Mouse (Mus musculus) adrenal gland, postnatal 25 days (tissue): Measurements from ENCODE around the gene F10. TPM values are rescaled to one million over a fixed set of nuclear protein-coding genes. Genes with fewer than 3 reads are reported as not detected.

Experiments
- DNase-seq: peaks from one replicate; pipeline ENCODE4 v3.0.0; 2021; ENCODE audit warnings: mixed read lengths
- long read RNA-seq: library from polyadenylated mRNA; stranded (forward); transcript quantifications from one replicate; pipeline ENCODE4 v2.0.0, GENCODE M21; 2021
- total RNA-seq: library from RNA; stranded (reverse); gene quantifications from 2 replicates; pipeline ENCODE4 v1.2.3, GENCODE M21; 2021

Gene F10
- 0.43 and 4.4 TPM in 2 replicates for total RNA-seq
- long read RNA-seq, partial matches to known transcripts = 317 of 333 reads
- long read RNA-seq, other reads (novel, unspliced or antisense) = 7 of 333 reads

DNA sequence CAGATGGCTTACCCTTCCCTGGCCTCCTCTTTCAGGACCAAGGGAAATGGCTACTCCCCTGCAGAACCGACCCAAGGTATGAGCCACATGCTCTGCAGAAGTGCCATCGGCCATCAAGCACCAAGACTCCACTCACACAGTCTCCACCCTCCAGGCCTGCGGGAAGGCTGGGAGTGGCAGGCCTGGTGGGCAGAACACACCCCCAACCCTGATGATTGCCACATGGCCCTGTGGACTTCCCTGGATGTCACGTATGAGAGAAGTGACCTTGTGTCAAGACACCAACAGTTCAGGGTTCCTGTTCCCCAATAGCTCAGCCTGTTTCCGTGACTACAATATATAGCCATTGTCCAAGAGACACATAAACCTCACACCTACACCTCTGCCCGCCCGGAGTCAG lies at the start of gene F10:
F10 (plus strand) TSS at position 294 of the 400 bp plus-strand sequence.
- DNase-seq = no peak

DNA sequence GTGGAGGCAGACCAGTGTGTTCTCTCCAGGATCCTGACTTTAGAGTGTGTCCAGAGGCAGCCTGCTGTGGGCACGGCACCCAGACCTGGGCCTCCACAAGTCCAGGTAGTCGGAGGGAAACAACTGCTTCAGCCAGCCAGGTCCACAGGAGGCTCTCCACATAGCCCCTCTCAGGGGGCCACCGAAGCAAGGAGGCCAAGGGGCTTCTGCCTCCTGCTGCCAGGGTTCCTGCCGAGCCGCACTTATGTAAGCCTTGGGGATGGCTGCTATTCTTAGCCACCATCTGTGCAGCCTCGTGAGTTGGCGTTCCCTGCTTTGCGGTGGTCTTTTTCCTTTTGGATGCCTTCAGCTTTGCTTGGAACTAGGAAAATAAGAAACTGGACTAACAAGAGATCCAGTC lies 49.5 kb upstream of the F10 start:
- DNase-seq = no peak

DNA sequence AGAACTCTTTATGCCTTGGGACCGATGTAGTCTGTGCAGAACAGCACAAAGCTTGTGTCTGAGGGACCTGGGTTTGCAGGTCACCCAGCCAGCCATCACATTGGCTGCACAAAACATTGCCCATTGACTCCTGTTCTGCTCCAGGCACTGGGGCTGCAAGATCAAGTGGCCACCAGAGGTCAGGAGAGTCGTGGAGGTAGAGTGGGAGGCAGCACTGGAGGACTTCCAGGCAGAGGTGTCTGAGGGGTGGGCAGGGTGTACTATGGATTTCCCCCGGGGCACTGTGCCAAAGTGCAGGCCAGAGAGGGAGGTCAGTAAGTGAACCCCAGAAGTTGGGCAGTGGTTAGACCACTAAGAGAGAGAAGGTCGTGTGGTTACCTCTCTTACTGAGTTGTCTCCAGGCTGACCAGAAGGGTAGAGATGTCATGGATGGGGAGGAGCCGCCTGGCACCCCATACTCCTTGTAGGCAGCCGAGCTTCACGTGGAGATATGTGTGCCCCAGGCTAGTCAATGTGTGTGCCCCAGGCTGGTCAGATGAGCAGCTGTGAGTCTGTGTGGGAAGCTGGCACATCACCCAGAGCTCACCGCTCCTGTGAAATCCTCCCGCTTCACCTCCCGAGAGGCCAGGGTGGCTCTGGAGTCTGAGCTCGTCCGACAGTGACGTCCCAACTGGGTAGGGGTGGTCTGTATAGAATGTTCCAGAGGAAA lies 48.2 kb upstream of the F10 start:
- no peak for DNase-seq

DNA sequence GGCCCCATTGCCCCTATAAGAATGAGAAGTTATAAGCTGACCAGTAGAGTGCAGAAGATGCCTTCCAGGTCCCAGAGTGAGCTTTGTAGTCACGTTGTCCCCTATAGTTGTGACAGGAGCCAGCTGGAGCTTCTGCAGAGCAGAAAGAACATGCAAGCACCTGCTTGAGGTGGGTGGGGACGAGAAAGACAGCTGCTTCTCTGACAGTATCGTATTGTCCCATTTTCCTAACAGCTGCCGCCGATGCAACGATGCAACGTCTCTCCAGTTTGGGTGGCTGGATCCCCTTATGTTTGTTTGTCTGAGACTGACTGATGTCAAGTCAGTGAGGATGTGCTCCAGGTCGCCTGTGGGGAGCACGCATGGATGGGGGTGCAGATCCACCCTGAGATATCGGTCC lies 45.7 kb upstream of the F10 start:
- DNase-seq = no peak

DNA sequence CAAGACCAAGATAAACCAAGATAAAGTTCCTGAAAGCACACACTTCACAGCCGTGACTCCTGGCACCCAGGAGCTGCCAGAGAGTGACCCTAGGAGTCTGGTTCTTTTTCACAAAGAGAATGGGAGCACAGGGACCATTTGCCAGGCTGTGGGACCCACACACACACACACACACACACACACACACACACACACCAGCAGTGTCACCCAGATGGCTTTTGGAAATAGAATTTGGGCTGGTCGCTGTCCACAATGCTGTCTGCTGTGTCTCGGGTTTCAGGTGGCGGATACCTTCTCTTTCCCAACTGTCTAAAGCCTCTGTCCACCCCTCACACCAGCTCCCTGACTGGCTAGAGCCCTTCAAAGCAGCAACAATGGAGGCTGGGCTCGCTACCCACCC lies 42.6 kb upstream of the F10 start:
- no peak for DNase-seq

DNA sequence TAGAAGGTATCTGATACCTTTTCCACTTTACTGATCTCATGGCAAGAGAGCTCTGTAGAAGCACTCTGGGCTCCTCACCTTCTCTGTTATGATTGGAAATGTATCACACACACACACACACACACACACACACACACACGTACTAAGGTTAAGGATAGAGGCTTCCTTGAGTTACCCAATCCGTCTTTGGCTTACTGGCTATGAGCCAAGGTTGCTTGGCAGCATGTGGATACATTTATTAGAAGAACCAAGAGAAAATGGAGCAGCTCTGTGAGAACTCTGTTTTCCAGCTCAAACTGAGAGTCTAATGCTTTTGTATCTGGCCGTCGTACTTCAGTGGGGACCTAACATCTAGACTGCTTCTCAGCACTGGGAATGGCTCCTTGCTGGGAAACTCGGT lies 41.6 kb upstream of the F10 start:
- no peak for DNase-seq

DNA sequence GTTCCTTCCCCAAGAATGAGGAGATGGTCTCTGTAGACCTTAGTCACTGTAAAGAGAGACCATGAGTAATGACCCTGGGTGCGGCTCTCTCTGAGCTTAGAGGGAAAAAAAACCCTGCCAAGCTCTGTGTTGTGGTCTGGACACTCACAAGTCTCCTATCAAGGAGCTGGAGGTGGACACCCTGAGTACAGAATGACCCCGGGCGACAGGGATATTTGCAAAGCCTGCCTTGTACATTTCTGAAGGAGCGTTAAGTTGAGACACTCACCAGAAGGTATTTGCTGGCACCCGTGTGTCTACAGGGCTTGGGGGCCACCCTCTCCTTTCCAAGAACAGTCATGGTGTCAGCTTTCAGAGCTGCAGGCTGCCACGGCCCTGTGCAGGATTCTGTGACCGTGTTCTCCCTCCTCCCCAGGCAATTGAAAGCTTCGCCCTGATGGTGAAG lies 40.3 kb upstream of the F10 start:
- DNase-seq = no peak

DNA sequence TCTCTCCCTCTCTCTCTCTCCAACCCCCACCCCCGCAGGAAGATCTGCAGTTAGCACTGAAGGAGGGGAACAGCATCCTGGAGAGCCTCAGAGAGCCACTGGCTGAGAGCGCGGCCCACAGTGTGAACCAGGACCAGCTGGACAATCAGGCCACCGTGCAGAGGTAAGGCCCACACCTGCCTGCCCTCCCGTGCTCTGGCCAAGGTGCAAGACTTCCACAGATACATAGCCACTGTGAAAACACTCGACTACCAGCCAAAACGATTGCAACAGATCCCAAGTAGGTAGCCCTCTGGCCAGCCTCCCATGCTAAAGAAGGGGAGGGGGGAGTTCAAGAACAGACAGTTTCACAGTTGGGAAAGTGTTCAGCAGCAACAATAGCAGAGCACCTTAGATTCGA lies 38.8 kb upstream of the F10 start:
- DNase-seq = no peak

DNA sequence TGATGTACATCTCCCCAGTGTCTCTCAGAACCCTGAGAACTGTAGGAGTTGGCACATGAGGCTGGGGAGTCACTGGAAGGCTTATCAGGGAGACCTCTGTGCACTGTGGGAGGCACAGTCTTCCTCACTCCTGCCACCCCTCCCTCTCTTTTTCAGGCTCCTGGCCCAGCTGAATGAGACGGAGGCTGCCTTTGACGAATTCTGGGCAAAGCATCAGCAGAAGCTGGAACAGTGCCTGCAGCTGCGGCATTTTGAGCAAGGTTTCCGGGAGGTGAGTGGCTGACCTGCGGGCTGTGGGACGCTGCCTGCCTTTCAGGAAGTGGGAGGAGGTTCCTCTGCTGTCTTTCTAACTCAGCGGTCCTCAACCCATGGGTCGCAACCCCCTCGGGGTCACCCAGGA lies 37.3 kb upstream of the F10 start:
- DNase-seq = no peak

DNA sequence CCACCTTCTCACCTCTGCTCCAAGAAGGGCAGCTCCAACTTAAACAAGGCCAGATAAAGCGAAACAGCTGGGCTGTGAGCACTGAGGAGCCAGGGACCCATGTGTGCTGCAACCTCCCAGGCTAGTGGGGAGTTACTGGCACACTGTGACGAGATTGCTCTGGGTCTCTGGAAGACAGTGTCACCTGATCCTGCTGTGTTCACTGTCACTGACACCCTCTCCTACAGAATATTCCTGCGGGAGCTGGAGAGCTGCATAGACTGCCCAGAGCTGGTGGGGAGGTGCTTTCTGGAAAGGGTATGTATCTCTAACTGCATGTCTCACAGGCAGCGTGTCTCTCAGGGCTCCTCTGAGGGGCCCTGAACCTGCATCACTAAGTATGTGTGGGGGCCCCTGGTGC lies 29.6 kb upstream of the F10 start:
- DNase-seq = no peak

DNA sequence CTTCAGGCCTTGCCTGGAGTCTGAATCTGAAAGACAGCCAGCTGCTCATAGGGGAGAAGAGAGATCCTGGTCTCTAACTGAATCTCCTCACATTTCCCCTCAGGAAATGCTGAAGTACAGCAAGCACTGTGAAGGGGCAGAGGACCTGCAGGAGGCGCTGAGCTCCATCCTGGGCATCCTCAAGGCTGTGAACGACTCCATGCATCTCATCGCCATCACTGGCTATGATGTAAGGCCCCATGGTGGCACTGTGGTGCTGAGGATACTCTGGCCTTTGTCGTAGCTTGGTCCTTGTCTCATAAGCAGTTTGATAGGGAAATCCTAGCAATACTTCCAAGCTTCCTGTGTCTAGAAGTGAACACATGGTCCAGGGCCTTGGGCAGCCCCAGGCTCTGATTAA lies 26.8 kb upstream of the F10 start:
- DNase-seq = no peak

DNA sequence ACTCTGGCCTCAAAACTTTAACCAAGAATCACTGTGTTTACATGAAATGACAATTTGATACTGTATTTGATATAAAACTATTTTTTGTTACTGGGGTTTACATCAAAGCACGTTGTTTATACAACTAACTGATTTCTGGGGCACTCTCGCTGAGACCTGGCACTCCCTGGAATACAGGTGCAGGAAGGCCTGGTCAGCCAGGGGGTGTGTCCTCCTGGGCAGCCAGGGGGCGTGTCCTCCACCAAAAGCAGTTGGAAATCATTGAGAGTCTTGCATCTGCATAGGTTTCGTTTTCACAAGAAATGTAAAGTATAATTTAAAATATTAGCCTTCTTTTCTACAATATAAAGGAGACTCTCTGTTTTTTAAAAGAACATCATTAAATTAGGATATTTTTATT lies 17.5 kb upstream of the F10 start:
- DNase-seq = no peak

DNA sequence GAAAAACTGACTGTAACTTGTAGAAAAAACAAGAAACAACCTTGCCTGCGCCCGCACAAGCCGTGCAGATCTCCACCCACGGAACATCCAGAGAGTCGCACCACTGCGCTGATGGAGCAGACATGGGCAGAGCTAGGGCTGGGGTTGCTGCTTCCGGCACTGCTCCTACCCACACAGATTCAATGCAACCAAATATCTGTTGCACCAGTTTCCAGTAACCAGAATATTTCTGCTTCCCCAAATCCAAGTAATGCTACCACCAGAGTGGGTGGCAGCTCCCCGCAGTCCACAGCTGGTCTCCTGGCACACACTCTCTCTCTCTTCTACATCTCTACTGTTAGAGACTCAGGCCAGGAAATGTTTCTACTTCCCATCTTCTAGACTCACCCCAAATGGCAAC lies 15.3 kb upstream of the F10 start:
- DNase-seq = no peak

DNA sequence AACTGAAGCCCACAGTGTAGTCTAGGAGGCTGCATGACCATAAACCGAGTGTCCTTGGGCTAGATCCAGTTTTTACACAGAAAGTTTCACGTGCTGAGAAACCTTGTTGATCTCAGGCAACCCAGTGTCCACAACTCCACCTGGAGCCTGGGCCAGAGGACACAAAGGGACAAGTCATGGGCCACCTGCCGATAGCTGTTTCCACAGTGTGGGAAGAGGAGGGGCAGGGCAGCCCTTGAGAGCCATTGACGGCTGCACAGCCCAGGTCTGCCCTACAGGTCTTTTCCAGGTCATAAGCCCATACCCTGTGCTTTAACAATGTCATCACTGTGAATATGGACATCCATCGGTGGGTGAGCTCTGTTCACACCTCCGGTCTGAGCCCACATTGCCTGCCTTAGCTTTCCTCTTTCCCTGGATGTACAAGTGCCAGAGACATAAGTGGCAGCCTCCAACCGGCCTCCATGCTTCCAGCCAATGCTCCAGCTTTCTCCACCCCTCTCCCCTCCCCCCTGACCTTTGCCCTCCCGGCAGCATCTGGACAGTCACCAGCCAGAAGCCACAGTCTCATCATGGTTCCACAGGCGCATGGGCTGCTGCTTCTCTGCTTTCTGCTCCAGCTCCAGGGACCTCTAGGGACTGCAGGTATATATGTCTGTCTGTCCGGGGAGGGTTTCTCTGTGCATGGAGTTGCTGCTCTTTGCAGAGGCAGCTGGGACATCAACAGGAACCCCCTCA lies 11.5 kb upstream of the F10 start, which contains the start of gene F7:
F7 (plus strand) TSS at position 548 of the 738 bp plus-strand sequence.
- no peak for DNase-seq

DNA sequence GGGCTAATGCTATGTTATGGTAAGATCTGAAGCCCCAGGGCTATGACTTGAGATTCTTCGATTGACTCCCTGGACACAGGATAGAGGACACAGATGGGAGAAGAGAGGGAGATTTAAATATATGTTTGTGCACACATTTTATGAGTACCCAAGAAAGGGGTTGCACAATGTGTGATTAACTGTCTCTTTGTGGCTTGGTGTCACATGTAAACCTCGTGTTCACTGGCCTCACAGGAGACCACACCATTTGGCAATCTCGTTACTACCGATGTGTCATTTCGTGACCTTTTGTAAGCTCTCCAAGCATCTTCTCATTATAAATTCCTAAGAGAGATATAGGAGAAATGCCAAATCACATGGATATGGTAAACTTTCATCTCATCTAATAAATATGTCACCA lies 9.5 kb upstream of the F10 start:
- DNase-seq = no peak

DNA sequence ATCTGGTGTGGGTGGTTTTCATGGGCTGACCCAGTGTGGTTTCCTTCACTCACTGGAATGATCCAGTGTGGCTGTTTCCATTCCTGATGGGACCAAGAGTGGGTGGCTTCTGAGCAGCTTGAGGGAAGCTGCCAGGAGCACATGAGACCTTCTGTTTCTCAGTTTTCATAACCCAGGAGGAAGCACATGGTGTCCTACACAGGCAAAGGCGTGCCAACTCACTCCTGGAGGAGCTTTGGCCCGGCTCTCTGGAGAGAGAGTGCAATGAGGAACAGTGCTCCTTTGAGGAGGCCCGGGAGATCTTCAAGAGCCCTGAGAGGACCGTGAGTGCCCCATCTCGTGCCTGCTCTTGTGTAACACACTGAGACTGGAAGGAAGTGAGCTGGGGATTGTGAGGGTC lies 8.6 kb upstream of the F10 start:
- no peak for DNase-seq

DNA sequence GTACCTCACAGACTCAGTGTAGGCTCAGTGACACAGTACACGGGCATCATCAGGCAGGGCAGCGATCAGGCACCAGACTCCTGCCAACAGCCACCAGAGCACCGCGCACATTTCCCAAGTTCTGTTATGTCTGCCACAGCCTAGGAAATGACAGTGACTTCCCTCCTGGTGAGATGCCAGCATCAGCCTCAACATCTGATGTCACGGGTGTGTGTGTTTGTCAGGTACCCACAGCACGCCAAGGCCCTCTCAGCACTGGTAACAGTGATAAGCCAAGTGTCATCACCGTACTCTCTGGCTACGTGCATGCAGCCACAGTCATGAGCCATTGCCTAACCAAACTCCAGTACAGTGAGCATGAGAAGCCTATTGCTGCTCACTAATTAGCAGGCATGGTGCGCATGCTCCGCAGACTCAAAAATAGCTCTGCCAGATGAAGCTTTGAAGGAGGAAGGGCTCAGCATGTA lies 729 bp upstream of the F10 start:
- no peak for DNase-seq

DNA sequence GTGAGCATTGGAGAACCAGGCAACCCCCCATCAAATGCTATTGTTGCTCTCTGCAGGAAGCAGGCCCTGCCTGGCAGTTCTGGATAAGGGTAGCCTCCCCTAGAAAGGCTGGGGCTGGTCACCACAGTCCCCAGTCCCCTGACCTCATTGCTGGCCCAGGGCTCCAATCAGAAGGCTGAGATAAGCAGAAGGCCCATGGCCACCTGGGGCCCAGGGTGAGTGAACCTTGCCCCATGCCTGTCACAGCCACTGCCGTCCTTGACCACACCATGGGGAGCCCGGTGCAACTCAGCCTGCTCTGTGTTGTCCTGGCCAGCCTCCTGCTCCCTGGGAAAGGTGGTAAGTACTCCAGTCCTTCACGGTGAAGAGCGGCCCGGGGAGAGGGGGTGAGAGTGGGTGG lies 461 bp downstream of the F10 start:
- no peak for DNase-seq

DNA sequence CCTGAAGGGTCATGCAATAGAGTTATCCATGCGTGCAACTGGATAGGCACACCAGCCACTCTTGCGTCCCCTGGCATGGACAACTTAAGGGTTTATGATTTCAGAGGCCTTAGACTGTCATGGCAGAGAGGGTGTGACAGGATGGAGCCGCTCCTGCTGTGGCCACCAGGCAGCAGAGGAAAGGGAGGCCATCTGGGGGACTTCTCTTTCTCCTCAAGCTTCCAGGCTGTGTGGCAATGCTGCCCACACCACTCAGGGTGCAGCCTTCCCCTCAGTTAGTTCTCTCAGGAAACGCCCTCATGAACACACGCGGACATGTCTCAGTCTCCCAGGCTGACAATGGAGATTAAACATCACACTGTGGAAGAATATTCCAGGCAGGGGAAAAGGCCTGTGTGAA lies 1.9 kb downstream of the F10 start:
- no peak for DNase-seq

DNA sequence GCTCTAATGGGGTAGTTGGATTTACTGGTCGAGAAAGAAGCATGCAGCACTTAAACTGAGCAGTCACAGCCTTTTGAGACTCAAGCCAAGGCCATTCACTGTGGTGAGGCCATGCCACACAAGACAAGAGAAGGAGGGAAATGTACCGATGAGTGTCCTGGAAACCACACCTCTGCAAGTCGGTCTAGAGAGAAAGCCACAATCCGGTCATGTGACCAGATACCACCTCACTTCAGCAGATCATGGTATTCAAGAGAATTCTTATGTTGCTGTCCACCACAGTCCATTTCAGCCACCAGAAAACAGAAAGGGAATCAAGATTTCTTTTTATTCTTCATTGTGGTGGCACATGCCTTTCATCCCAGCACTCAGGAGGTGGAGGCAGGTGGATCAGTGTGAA lies 4.4 kb downstream of the F10 start:
- no peak for DNase-seq

DNA sequence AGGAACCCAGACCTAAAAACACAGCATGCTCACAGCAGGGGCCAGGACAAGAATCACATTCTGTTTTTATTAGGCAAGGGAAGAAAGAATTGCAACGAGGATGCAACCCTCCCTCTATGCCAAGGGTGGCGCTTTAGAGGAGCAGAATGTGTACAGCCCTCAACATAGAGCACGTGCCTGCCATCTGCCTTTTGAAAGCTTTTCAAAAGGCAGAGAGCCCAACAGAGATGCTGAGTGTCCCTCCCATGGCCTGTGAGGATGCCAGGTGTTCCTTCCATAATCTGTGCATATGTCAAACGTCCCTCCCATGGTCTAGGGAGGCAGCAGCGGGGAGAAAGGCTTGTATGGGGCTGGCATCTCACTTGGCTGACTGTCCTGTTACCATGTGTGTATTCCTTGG lies 10.5 kb downstream of the F10 start:
- no peak for DNase-seq

DNA sequence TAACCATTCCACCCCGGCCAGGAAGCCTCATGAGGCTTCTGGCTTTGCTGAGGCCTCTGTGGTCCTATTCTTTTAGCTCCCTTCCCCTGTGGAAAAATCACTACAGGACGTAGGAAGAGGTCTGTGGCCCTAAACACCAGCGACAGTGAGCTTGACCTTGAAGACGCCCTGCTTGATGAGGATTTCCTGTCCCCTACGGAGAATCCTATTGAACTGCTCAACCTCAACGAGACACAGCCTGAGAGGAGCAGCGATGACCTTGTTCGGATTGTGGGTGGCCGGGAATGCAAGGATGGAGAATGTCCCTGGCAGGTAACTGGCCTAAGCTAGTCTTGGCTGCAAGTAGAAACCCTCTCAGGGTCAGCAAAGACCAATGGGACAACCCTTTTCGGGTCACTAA lies 13.4 kb downstream of the F10 start:
- no peak for DNase-seq

DNA sequence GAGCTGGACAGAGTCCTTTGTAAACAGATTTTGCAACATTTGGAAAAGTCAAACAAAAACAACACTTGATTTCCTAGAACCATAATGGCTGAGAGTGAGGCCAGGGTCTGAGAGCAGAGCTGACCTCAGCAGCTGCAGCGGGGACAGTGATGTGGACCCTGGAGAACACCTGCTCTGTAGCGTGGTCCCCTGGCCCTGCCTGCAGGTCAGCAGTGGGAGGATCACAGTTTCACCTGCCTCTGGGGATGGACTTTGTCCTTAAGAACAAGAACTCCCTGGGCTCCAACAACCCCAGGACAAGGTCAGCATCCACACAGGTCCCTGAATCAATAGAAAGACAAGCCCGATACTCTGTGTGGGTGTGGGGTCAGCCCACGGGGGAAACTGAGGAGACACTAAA lies 20.2 kb downstream of the F10 start:
- DNase-seq = no peak
